In the genomic region with DNA sequence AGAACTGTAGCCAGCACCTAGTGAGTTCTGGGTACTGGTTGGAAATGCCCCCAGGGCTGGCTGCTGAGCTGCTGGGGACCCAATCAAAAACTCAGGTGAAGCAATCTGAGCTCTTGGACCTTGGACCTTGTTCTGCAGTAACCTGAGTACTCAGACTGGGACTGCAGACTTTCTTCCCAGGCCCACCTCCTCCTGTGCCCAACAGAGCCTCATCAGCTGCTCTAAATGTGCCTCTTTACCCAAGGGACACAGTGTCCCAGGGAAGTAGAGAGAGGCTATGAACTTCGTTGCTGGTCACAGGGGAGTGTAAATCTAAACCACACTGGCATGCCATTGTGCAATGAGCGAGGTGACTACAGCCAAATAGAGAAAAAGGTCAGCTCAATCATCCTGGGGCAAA, we compare ENCODE assay signal across 11 mouse cellular contexts.
DNase-seq lines count a peak whose midpoint lies in the region; ATAC-seq and TF ChIP-seq lines count a peak whose summit lies in the region.
"Had no signal": no experiment of that assay in that cellular context is flagged by ENCODE, and none has a peak within 500 bp of the region (broad histone marks: within the 10 kb centered on the region; RNA-seq: fewer than 3 reads in every experiment).

No protein-coding gene starts in this region.

- peak overlapping the region; percentile 82 for H3K27ac ChIP-seq in liver, adult 2 months (replicated peaks; ENCODE audit: insufficient read depth, low read depth, low read length)
- H3K27ac ChIP-seq in stomach, postnatal 0 days (replicated peaks), result no peak overlapping the region
- H3K27ac ChIP-seq in forebrain, embryonic 15.5 days (replicated peaks), result no peak overlapping the region

- H3K79me2 ChIP-seq in liver, adult 2 months (ENCODE audit: control insufficient read depth, insufficient read depth, low read length), result no peaks in the 10 kb centered on the region

- H3K4me1 ChIP-seq in liver, adult 2 months (ENCODE audit: control insufficient read depth, insufficient read depth, low read length), result peaks cover 13% of the 10 kb centered on the region
- no peaks in the 10 kb centered on the region; the same call in 1 of the 2 replicates for H3K4me1 ChIP-seq in stomach, postnatal 0 days (replicated peaks; ENCODE audit: control insufficient read depth, insufficient read depth)
- peaks cover 18% of the 10 kb centered on the region for H3K4me1 ChIP-seq in forebrain, embryonic 15.5 days

- TF ChIP-seq EP300 in stomach, postnatal 0 days (optimal IDR thresholded peaks at IDR 0.05), result no peak

- peak; percentile 99 for DNase-seq in liver, adult 2 months (ENCODE audit: extremely low read depth, low read depth, low spot score)
- DNase-seq in liver, result no peak
- DNase-seq in kidney, adult 18-20 months, result peak; percentile 74
- peak; percentile 46 to 60 for DNase-seq in kidney, postnatal 4 days
- DNase-seq in stomach, postnatal 0 days (ENCODE audit: low spot score), result peak; percentile 52
- no peak for DNase-seq in urinary bladder, postnatal 14 days (ENCODE audit: low spot score)
- no peak for DNase-seq in frontal cortex, postnatal 10 days (ENCODE audit: low spot score in 2 of 2)
- DNase-seq: lung, adult 2 months had no signal

- no peaks in the 10 kb centered on the region for H3K36me3 ChIP-seq in liver, adult 2 months (ENCODE audit: control insufficient read depth, insufficient read depth, low read length)
- H3K36me3 ChIP-seq in stomach, postnatal 0 days (ENCODE audit: control insufficient read depth, insufficient read depth, low read length), result no peaks in the 10 kb centered on the region
- H3K36me3 ChIP-seq in forebrain, embryonic 15.5 days, result no peaks in the 10 kb centered on the region

- H3K9me3 ChIP-seq in stomach, postnatal 0 days (ENCODE audit: control insufficient read depth, low read length), result no peaks in the 10 kb centered on the region
- H3K9me3 ChIP-seq in forebrain, embryonic 15.5 days, result no peaks in the 10 kb centered on the region
- H3K9me3 ChIP-seq: megakaryocyte, embryonic 14.5 days had no signal

- no peaks in the 10 kb centered on the region for H3K27me3 ChIP-seq in liver, adult 2 months (ENCODE audit: control insufficient read depth, insufficient read depth, low read length)
- H3K27me3 ChIP-seq in stomach, postnatal 0 days (ENCODE audit: control insufficient read depth, insufficient read depth, low read length), result no peaks in the 10 kb centered on the region
- H3K27me3 ChIP-seq in forebrain, embryonic 15.5 days, result no peaks in the 10 kb centered on the region

- ATAC-seq in stomach, postnatal 0 days (ENCODE audit: low FRiP score, low TSS enrichment), result peak; percentile 77
- no peak for ATAC-seq in forebrain, embryonic 15.5 days (replicated peaks)

- no peak overlapping the region for H3K4me3 ChIP-seq in liver, adult 2 months (ENCODE audit: insufficient read depth, low read depth, low read length)
- no peak overlapping the region for H3K4me3 ChIP-seq in stomach, postnatal 0 days (ENCODE audit: low read depth, low read length)
- no peak overlapping the region for H3K4me3 ChIP-seq in forebrain, embryonic 15.5 days
- H3K4me3 ChIP-seq: erythroblast, embryonic 14.5 days; megakaryocyte, embryonic 14.5 days had no signal

- H3K9ac ChIP-seq in liver, adult 2 months (ENCODE audit: low read depth, low read length), result no peak overlapping the region
- no peak overlapping the region for H3K9ac ChIP-seq in stomach, postnatal 0 days (ENCODE audit: low read length)
- no peak overlapping the region for H3K9ac ChIP-seq in forebrain, embryonic 15.5 days (replicated peaks)

- WGBS in liver, adult 2 months, result 13% methylated on average over 2 of the region's 2 CpGs
- 48% methylated on average over 2 of the region's 2 CpGs for WGBS in stomach, postnatal 0 days
- WGBS in forebrain, embryonic 15.5 days, result 58% methylated on average over 2 of the region's 2 CpGs

- no peak for TF ChIP-seq POLR2A in liver, adult 2 months (IDR thresholded peaks at IDR 0.05; ENCODE audit: extremely low read depth, insufficient read depth, low read length)

- TF ChIP-seq CTCF in liver, adult 2 months (IDR thresholded peaks at IDR 0.05; ENCODE audit: low read depth, low read length), result no peak
- no peak for TF ChIP-seq CTCF in stomach, postnatal 0 days (IDR thresholded peaks at IDR 0.05; ENCODE audit: low read depth)

- no peak overlapping the region for H3K4me2 ChIP-seq in stomach, postnatal 0 days (replicated peaks; ENCODE audit: low read depth)
- no peak overlapping the region for H3K4me2 ChIP-seq in forebrain, embryonic 15.5 days (replicated peaks)

Comparison
In these comparisons a context has a peak if more than half of its experiments do, and no peak if none do; other contexts are left out.
1. DNase-seq: peak in liver, adult 2 months (single experiment), kidney, adult 18-20 months (single experiment), kidney, postnatal 4 days (2 of 2) and stomach, postnatal 0 days (single experiment); none in liver (single experiment), urinary bladder, postnatal 14 days (single experiment) and frontal cortex, postnatal 10 days (0 of 2).